Mouse (Mus musculus) ovary, postnatal 14 days (tissue): ENCODE measurements around the gene Zfp423.

ENCODE experiments used
- DNase-seq: peaks from one replicate; pipeline ENCODE4 v3.0.0; 2022; ENCODE audit warnings: low spot score

Zfp423 gene

GRCm38 (mm10) chr8:87663349-87664216 lies 295.8 kb downstream of the Zfp423 start:
- peak; percentile 79 for DNase-seq

- no peak for DNase-seq
These were observed 296.5 kb downstream of the Zfp423 start for GRCm38 (mm10) chr8:87662811-87663341.

GRCm38 (mm10) chr8:87662307-87662771 lies 297.1 kb downstream of the Zfp423 start:
- no peak for DNase-seq

GRCm38 (mm10) chr8:87660916-87661910 lies 298.2 kb downstream of the Zfp423 start:
- DNase-seq, result no peak

GRCm38 (mm10) chr8:87660029-87660915 lies 299.1 kb downstream of the Zfp423 start:
- DNase-seq, result no peak

GRCm38 (mm10) chr8:87657488-87657887 lies 301.9 kb downstream of the Zfp423 start:
- no peak for DNase-seq

GRCm38 (mm10) chr8:87656484-87657230 lies 302.7 kb downstream of the Zfp423 start:
- peak; percentile 54 for DNase-seq

- no peak for DNase-seq
These were observed 303.4 kb downstream of the Zfp423 start for GRCm38 (mm10) chr8:87655946-87656345.

GRCm38 (mm10) chr8:87647781-87648180 lies 311.6 kb downstream of the Zfp423 start:
- DNase-seq, result no peak

- no peak for DNase-seq
These were observed 313.4 kb downstream of the Zfp423 start for GRCm38 (mm10) chr8:87645829-87646483.

GRCm38 (mm10) chr8:87645371-87645770 lies 314.0 kb downstream of the Zfp423 start:
- no peak for DNase-seq

GRCm38 (mm10) chr8:87640930-87641329 lies 318.5 kb downstream of the Zfp423 start:
- DNase-seq, result peak; percentile 26

- DNase-seq, result no peak
These were observed 323.1 kb downstream of the Zfp423 start for GRCm38 (mm10) chr8:87636226-87636742.

- no peak for DNase-seq
These were observed 327.6 kb downstream of the Zfp423 start for GRCm38 (mm10) chr8:87631776-87632175.

- peak; percentile 16 for DNase-seq
These were observed 329.7 kb downstream of the Zfp423 start for GRCm38 (mm10) chr8:87629656-87630055.

- DNase-seq, result no peak
These were observed 338.2 kb downstream of the Zfp423 start for GRCm38 (mm10) chr8:87621181-87621580.

- DNase-seq, result no peak
These were observed 339.2 kb downstream of the Zfp423 start for GRCm38 (mm10) chr8:87620225-87620624.

GRCm38 (mm10) chr8:87619529-87619928 lies 339.9 kb downstream of the Zfp423 start:
- DNase-seq, result no peak

- DNase-seq, result no peak
These were observed 340.3 kb downstream of the Zfp423 start for GRCm38 (mm10) chr8:87619118-87619517.

GRCm38 (mm10) chr8:87613701-87614100 lies 345.7 kb downstream of the Zfp423 start:
- no peak for DNase-seq
